Mouse (Mus musculus) C2C12 (cell line): ENCODE results near the gene Sema3f.

ENCODE experiments used
- CTCF ChIP-seq: IDR thresholded peaks from one replicate; pipeline ENCODE4 v1.5.1; 2011; ENCODE audit not compliant: control insufficient read depth, insufficient read depth, insufficient read length
- MAX ChIP-seq: IDR thresholded peaks from one replicate; pipeline ENCODE4 v1.6.1; 2011; ENCODE audit warnings: mild to moderate bottlenecking, control low read depth
- MYOD1 ChIP-seq: IDR thresholded peaks from one replicate; pipeline ENCODE4 v1.6.1; 2011; ENCODE audit warnings: low read depth; ENCODE audit not compliant: control insufficient read depth, insufficient read length
- MYOG ChIP-seq: IDR thresholded peaks from one replicate; pipeline ENCODE4 v1.6.1; 2011; ENCODE audit not compliant: control insufficient read depth, insufficient read length; ENCODE audit errors: extremely low read depth
- USF1 ChIP-seq: IDR thresholded peaks from one replicate; pipeline ENCODE4 v1.6.1; 2011; ENCODE audit warnings: low read depth, mild to moderate bottlenecking, control low read depth, moderate library complexity

- TF ChIP-seq USF1, result no peak
- no peak for TF ChIP-seq CTCF
- TF ChIP-seq MAX, result no peak
- TF ChIP-seq MYOG, result no peak
- TF ChIP-seq MYOD1, result no peak
These were observed 15.6 kb downstream of the Sema3f start for GRCm38 (mm10) chr9:107694627-107695026.
